Mouse (Mus musculus) thymus, adult 2 months (tissue): ENCODE measurements around the gene Trhde. TPM values are rescaled to one million over a fixed set of nuclear protein-coding genes. Genes with fewer than 3 reads are reported as not detected.

Experiments used
- DNase-seq: peaks from one replicate; pipeline ENCODE4 v3.0.0; 2021
- H3K27ac ChIP-seq: fragments of 200-500 bp; 2 replicates; pipeline ENCODE4 v1.5.1; 2012; ENCODE audit warnings: low read length, control low read depth; ENCODE audit not compliant: control insufficient read depth, insufficient read depth
- H3K27me3 ChIP-seq: fragments of 200-500 bp; 2 replicates; pipeline ENCODE4 v1.6.1; 2012; ENCODE audit warnings: mild to moderate bottlenecking, low read length, moderate library complexity, mixed read lengths; ENCODE audit not compliant: control insufficient read depth, insufficient read depth
- H3K36me3 ChIP-seq: fragments of 200-500 bp; 2 replicates; pipeline ENCODE4 v1.6.1; 2012; ENCODE audit warnings: mild to moderate bottlenecking, low read length, moderate library complexity; ENCODE audit not compliant: control insufficient read depth, insufficient read depth
- H3K4me1 ChIP-seq: fragments of 200-500 bp; replicated peaks from 2 replicates; pipeline ENCODE4 v1.6.1; 2012; ENCODE audit warnings: low read length; ENCODE audit not compliant: control insufficient read depth, insufficient read depth
- H3K4me3 ChIP-seq: fragments of 200-500 bp; 2 replicates; pipeline ENCODE4 v1.5.1; 2012; ENCODE audit warnings: mild to moderate bottlenecking, low read length, control low read depth, moderate library complexity; ENCODE audit not compliant: control insufficient read depth, insufficient read depth
- CTCF ChIP-seq: fragments of 200-500 bp; IDR thresholded peaks from 2 replicates; pipeline ENCODE4 v1.5.1; 2012; ENCODE audit warnings: mild to moderate bottlenecking, control low read depth, low read length, moderate library complexity, borderline replicate concordance; ENCODE audit not compliant: control insufficient read depth, poor library complexity, insufficient read depth; ENCODE audit errors: extremely low read depth
- POLR2A ChIP-seq: fragments of 200-500 bp; IDR thresholded peaks from 2 replicates; pipeline ENCODE4 v1.6.1; 2012; ENCODE audit warnings: mild to moderate bottlenecking, low read length, control low read depth, moderate library complexity; ENCODE audit not compliant: control insufficient read depth, poor library complexity, insufficient read depth; ENCODE audit errors: extremely low read depth
- WGBS: fragments of 180-500 bp; shearing (Covaris S2); methylation state at CpG from one replicate; pipeline ENCODE4 v1.1.7; 2018; 5-methylcytosine and 5-hydroxymethylcytosine counted together
- polyA plus RNA-seq: library from polyadenylated mRNA; depleted of rRNA; stranded (reverse); fragments of >200 nt; gene quantifications from 2 replicates; pipeline ENCODE4 v1.2.3, GENCODE M21; 2012; rRNA removed

Trhde gene
- 0.05 and 0.09 TPM in 2 replicates for polyA plus RNA-seq

- 7% methylated on average over 30 of the region's 30 CpGs for WGBS
- H3K27ac ChIP-seq: no peak within 1 kb of the TSS
- no peaks in the 10 kb centered on the region for H3K36me3 ChIP-seq
- H3K4me1 ChIP-seq: no peaks in the 10 kb centered on the region
- no peak for TF ChIP-seq POLR2A
- no peak for DNase-seq
- no peak within 1 kb of the TSS for H3K4me3 ChIP-seq
- H3K27me3 ChIP-seq: no peaks in the 10 kb centered on the region
Observed at GRCm38 (mm10) chr10:114802161-114802651, at the start of gene Trhde. Trhde (minus strand) TSS chr10:114802307.

- TF ChIP-seq CTCF (no peak), POLR2A (no peak)
- Histone ChIP-seq H3K4me3 (no peak overlapping the region), H3K27me3 (no peaks in the 10 kb centered on the region), H3K36me3 (no peaks in the 10 kb centered on the region), H3K27ac (no peak overlapping the region), H3K4me1 (no peaks in the 10 kb centered on the region)
- 90% methylated on average over 12 of the region's 12 CpGs for WGBS
- no peak for DNase-seq
Observed at GRCm38 (mm10) chr10:114841966-114842365, 39.9 kb upstream of the Trhde start.

DNA sequence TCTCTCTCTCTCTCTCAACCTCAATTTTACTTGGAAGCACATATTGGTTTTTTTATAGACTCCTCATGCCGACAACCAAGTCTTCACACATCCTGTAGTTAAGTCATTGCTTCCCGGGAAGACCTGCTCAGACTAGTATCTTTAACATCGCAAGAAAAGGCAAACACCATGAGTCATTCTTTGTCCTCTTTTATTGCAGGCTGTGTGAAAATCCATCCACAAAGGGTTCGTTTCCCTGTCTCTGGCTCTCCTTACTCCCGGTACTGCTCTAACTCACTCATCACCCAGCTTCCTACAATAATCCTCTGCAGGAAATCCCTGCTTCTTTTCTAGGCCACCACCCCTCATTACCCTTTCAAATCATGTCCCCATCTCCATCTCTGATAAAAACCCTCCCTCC, 39.3 kb upstream of the Trhde start:
- no peaks in the 10 kb centered on the region for H3K36me3 ChIP-seq
- no peak for TF ChIP-seq CTCF
- TF ChIP-seq POLR2A: no peak
- H3K27me3 ChIP-seq: no peaks in the 10 kb centered on the region
- WGBS: 15% methylated on average over 5 of the region's 5 CpGs
- H3K27ac ChIP-seq: no peak overlapping the region
- no peak for DNase-seq
- no peaks in the 10 kb centered on the region for H3K4me1 ChIP-seq
- H3K4me3 ChIP-seq: no peak overlapping the region

- Histone ChIP-seq H3K27ac (no peak overlapping the region), H3K36me3 (no peaks in the 10 kb centered on the region), H3K4me3 (no peak overlapping the region), H3K27me3 (no peaks in the 10 kb centered on the region), H3K4me1 (no peaks in the 10 kb centered on the region)
- DNase-seq: no peak
- WGBS: 62% methylated on average over 7 of the region's 7 CpGs
- no peak for TF ChIP-seq CTCF
- TF ChIP-seq POLR2A: no peak
Observed at GRCm38 (mm10) chr10:114831313-114831712, 29.2 kb upstream of the Trhde start.

DNA sequence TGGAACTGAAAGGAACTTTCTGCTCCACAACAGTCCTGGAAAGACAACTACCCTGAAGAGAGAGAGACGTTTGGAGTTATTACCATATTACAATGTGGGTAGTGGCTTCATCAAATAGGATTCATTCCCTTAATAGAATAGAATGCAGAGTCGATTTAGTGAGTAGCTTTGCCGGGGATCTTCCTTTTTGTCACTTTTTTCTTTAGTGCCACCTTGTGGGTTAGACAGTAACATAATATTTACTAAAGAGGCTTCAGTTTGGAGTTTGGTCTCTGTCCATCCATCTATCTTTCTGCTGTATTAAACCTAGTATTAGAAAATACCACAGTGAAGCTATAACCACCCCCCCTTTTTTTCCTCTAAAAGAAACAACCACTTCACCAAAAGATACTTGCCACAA, 6.7 kb upstream of the Trhde start:
- Histone ChIP-seq H3K4me3 (no peak overlapping the region), H3K4me1 (no peaks in the 10 kb centered on the region), H3K27me3 (no peaks in the 10 kb centered on the region), H3K27ac (no peak overlapping the region), H3K36me3 (no peaks in the 10 kb centered on the region)
- WGBS: 61% methylated on average over 3 of the region's 3 CpGs
- DNase-seq: no peak
- TF ChIP-seq CTCF: no peak
- TF ChIP-seq POLR2A: no peak

- TF ChIP-seq CTCF (no peak), POLR2A (no peak)
- WGBS: 61% methylated on average over 3 of the region's 3 CpGs
- Histone ChIP-seq H3K4me3 (no peak overlapping the region), H3K27ac (no peak overlapping the region), H3K27me3 (no peaks in the 10 kb centered on the region), H3K36me3 (no peaks in the 10 kb centered on the region), H3K4me1 (no peaks in the 10 kb centered on the region)
- DNase-seq: no peak
Observed at GRCm38 (mm10) chr10:114805884-114806283, 3.8 kb upstream of the Trhde start.

DNA sequence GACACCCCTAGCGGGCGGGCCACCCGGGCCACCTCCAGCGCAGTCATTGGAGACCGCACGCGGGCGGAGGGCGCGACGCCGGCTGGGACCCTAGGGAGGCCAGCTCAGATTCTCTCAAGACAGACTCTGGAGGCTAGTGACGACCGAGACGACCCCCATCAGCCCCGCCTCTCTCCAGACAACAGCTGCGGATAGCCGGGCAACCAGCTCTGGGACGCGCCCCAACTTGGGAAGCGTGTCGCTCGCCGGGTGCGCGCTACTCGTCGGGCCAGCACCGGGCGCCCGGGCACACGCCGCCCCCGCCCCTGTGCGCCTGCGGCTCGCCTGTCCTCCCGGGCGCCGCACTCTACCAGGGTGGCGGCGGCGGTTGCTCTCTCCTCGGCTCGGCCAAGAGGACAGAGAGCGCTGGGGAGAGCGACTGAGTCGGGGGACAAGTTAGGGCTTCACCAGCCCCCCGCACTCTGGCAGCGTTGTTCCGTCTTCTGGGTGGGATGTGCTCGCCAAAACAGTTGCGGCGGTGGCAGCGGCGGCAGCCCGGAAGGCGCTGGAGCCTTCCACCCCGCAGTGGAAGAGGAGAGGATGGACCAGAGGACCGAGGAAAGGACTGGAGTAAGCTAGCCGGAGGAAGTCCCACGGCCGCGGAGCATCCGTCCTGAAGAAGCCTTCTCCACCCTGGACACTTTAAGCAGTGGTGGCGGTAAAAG, 498 bp downstream of the Trhde start:
- no peaks in the 10 kb centered on the region for H3K27me3 ChIP-seq
- WGBS: 4% methylated on average over 65 of the region's 66 CpGs

More for the DNA sequence above, 498 bp downstream of the Trhde start:
- H3K27ac ChIP-seq: no peak overlapping the region
- H3K4me3 ChIP-seq: no peak overlapping the region
- no peaks in the 10 kb centered on the region for H3K4me1 ChIP-seq
- DNase-seq: no peak
- TF ChIP-seq POLR2A: no peak
- TF ChIP-seq CTCF: no peak
- no peaks in the 10 kb centered on the region for H3K36me3 ChIP-seq
